Mouse (Mus musculus) E14TG2a.4 (cell line): Measurements from ENCODE around the gene Gm20388.

Experiments
- H3K27me3 ChIP-seq: 2 replicates; pipeline ENCODE4 v1.6.1; 2014; ENCODE audit warnings: low read length, control low read depth; ENCODE audit not compliant: insufficient read depth
- H3K36me3 ChIP-seq: 2 replicates; pipeline ENCODE4 v1.6.1; 2014; ENCODE audit warnings: low read length, control low read depth; ENCODE audit not compliant: insufficient read depth
- H3K4me1 ChIP-seq: replicated peaks from 2 replicates; pipeline ENCODE4 v1.6.1; 2014; ENCODE audit warnings: low read depth, low read length, control low read depth
- H3K4me3 ChIP-seq: replicated peaks from 2 replicates; pipeline ENCODE4 v1.5.1; 2014; ENCODE audit warnings: mild to moderate bottlenecking, low read length
- H3K9me3 ChIP-seq: 2 replicates; pipeline ENCODE4 v1.6.1; 2014; ENCODE audit warnings: low read length, control low read depth
- CTCF ChIP-seq: conservative IDR thresholded peaks from 2 replicates; pipeline ENCODE4 v1.5.1; 2014; ENCODE audit warnings: low read length
- NANOG ChIP-seq: IDR thresholded peaks from 2 replicates; pipeline ENCODE4 v1.6.1; 2014; ENCODE audit warnings: borderline replicate concordance, low read length, mixed read lengths
- POU5F1 ChIP-seq: IDR thresholded peaks from 2 replicates; pipeline ENCODE4 v1.6.1; 2014; ENCODE audit warnings: low read length, borderline replicate concordance

Gm20388 gene

GRCm38 (mm10) chr8:120164026-120164425 is 253.4 kb downstream of the Gm20388 start:
- TF ChIP-seq NANOG (no peak), POU5F1 (no peak), CTCF (no peak)
- H3K9me3 ChIP-seq: no peaks in the 10 kb centered on the region
- peaks cover 42% of the 10 kb centered on the region for H3K27me3 ChIP-seq
- H3K4me3 ChIP-seq: no peak overlapping the region
- H3K36me3 ChIP-seq: no peaks in the 10 kb centered on the region
- H3K4me1 ChIP-seq: peaks cover 25% of the 10 kb centered on the region

DNA sequence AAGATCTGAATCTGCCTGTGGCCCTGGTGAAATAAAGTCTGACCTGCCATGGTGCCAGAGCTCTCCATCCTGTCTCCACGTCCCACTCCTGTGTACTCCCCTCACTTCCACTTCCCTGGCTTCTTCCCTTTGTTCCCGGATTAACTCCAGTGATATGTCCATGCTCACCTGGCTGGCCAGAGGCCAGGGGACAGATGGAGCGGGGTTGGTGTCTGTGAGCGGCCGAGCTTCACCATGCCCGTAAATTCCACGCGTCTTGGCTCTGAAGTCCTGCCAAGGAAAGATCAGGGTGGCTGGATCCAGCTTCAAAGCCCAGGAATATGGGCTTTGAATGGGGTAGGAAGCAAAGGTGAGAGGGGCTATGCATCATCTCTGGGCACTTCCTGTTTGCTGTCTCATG is 256.5 kb downstream of the Gm20388 start:
- no peak overlapping the region for H3K4me3 ChIP-seq
- no peaks in the 10 kb centered on the region for H3K36me3 ChIP-seq
- H3K4me1 ChIP-seq: peaks cover 25% of the 10 kb centered on the region
- peaks cover 25% of the 10 kb centered on the region for H3K27me3 ChIP-seq
- TF ChIP-seq CTCF (no peak), POU5F1 (no peak), NANOG (no peak)
- H3K9me3 ChIP-seq: no peaks in the 10 kb centered on the region

DNA sequence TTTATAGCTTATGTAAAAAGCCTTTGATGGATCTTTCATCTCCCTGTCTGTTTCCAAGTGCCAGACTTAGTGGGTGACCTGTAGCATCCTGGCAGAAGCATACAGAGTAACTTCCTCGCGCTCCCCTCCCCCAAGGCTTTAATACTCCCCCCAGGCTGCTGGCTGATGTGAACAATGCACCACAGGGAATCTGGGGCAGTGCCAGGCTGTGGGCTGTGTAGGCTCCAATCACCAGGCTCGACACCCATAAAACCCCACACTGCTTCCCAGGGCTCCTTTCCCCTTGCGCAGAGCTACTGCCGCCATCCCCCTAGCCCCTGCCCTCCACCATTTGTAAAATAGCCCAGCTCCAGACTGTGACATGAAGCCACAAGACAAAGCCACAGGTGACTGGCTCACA is 257.2 kb downstream of the Gm20388 start:
- peaks cover 24% of the 10 kb centered on the region for H3K4me1 ChIP-seq

DNA sequence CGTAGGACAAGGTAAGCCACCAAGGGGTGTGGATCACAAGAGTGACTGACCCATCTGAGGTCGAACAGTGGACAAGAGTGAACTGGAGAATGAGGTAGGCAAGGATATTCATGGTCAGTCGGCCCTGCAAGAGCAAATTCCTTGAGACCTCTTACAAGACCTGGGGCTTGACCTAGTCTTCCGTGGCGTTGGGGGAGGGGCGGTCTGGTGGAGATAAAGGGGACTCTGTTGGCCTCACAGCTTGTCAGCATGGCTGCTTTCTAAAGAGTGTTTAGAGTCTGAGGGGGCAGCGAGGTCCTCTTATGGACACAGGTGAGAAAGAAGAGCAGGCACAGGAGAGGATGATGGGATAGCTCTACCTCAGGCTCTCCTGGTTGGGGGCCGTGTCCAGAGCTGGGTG is 258.5 kb downstream of the Gm20388 start:
- no peaks in the 10 kb centered on the region for H3K9me3 ChIP-seq
- peaks cover 24% of the 10 kb centered on the region for H3K27me3 ChIP-seq
- no peaks in the 10 kb centered on the region for H3K36me3 ChIP-seq
- TF ChIP-seq POU5F1: no peak
- no peak overlapping the region for H3K4me3 ChIP-seq
- peaks cover 11% of the 10 kb centered on the region for H3K4me1 ChIP-seq

More for the DNA sequence above, 257.2 kb downstream of the Gm20388 start:
- no peaks in the 10 kb centered on the region for H3K36me3 ChIP-seq
- peaks cover 21% of the 10 kb centered on the region for H3K27me3 ChIP-seq
- H3K9me3 ChIP-seq: no peaks in the 10 kb centered on the region
- TF ChIP-seq NANOG (no peak), CTCF (no peak), POU5F1 (no peak)
- H3K4me3 ChIP-seq: no peak overlapping the region

DNA sequence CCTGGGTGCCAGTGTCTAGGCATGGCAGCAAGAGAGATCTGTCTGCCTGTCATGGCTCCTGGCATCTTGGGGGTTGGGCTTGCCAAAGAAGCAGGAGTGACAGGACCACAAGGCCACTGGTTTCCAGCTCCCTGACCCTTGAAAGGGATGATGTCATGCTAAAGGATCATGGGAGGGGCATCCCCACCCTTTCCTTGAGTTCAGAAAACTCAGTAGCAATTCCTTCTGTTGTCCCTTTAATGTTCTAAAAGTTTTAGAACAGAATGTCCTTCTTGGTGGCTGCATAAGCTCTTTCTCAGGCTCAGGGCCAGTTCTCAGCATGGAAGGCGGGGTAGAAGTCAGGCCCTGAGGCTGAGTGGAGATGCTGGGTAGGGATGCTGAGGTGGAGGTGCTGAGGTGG is 262.6 kb downstream of the Gm20388 start:
- Histone ChIP-seq H3K4me1 (peaks cover 31% of the 10 kb centered on the region), H3K9me3 (no peaks in the 10 kb centered on the region), H3K27me3 (peaks cover 14% of the 10 kb centered on the region; the same call in 1 of the 2 replicates), H3K36me3 (no peaks in the 10 kb centered on the region), H3K4me3 (no peak overlapping the region)
- no peak for TF ChIP-seq NANOG
- no peak for TF ChIP-seq POU5F1
- no peak for TF ChIP-seq CTCF

DNA sequence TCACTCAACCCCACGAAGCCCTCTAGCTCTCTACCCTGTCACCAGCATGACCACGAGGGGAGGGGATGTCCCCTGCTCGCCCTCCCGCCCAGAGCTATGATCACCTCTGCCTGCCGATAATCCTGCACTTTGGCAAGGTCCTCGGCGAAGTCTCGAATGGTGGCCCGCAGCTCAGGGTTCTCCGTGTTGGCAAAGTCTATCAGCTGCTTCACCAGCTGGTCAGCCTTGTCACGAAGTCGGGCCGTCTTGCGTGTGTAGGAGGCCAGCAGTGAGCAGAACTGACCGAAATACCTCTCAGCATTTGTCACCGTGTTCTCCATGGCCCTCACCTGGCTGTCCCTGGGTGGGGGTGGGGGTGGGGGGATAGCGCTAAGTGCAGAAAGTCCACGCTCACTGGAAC is 264.0 kb downstream of the Gm20388 start:
- Histone ChIP-seq H3K4me3 (no peak overlapping the region), H3K4me1 (peaks cover 36% of the 10 kb centered on the region), H3K27me3 (peaks cover 15% of the 10 kb centered on the region; the same call in 1 of the 2 replicates), H3K36me3 (no peaks in the 10 kb centered on the region), H3K9me3 (no peaks in the 10 kb centered on the region)
- TF ChIP-seq CTCF (no peak), NANOG (no peak), POU5F1 (no peak)

GRCm38 (mm10) chr8:120176605-120177004 is 266.0 kb downstream of the Gm20388 start:
- 0 out of 2 replicates have a peak overlapping the region, but pooled peaks have one; percentile 67 for H3K4me3 ChIP-seq
- H3K4me1 ChIP-seq: peaks cover 36% of the 10 kb centered on the region
- peaks cover 18% of the 10 kb centered on the region; the same call in 1 of the 2 replicates for H3K27me3 ChIP-seq
- no peaks in the 10 kb centered on the region for H3K36me3 ChIP-seq
- TF ChIP-seq POU5F1 (no peak), NANOG (no peak), CTCF (no peak)
- H3K9me3 ChIP-seq: no peaks in the 10 kb centered on the region

DNA sequence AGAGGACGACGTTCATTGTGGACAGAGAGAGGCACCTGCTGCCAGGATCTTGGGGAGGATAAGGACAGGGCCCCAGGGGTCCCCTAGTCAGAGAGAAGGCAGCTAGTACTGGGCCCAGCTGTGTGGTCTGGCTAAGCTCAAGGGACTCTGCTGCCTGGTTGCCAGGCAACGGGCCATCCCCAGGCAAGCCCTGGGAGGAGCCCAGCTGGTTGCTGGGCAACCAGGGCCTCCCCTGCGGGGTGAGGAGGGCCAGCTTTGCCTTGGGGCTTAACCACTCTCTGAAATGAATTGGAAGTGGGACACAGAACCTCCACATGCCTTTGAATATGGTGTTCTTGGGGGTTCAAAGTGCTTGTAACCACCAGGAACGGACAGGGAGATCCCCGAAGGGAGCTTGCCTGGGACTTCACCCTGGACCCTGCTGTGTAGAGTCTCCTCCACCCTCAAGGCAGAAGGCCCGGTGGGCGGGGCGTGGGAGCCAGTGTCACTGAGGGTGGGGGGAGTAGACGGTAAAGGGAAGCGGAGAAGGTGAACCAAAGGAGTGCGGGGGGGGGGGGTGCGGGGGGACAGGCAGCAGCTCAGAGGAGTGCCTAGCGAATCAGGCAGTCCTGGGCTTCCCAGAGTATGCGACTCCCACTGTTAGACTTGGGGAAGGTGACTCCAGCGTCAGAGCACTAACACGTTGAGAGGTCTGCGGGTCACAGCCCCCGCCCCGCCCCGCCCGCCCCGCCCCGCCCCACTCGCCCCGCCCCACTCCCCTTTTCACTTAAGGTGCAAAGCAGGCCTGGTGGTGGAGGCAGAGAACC is 266.9 kb downstream of the Gm20388 start, which contains the start of gene Fam92b:
Gene Fam92b (minus strand): TSS at position 149 of the 806 bp plus-strand sequence.
- TF ChIP-seq NANOG (no peak), POU5F1 (no peak)
- no peaks in the 10 kb centered on the region for H3K9me3 ChIP-seq

DNA sequence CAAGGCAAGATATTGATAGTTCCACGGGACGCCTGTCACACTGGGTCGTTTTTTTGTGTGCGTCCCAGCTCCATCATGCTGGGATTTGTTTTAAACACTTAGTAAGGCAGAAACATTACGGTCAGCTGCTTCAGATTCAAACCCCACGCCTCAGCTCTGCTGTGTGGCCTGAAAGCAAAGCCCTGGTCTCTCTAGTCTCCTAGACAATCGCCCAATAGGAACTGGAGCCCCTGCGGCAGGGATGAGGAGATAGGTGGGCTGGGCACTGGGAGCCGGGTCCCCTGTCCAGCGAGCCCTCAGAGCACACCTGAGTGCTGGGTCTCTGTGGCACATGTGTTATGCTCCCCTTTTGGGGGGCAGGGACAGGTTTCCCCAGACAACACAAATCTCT is 267.5 kb downstream of the Gm20388 start:
- Histone ChIP-seq H3K4me1 (peaks cover 36% of the 10 kb centered on the region), H3K4me3 (peak overlapping the region; percentile 41; the same call in 1 of the 2 replicates), H3K36me3 (no peaks in the 10 kb centered on the region), H3K27me3 (peaks cover 18% of the 10 kb centered on the region; the same call in 1 of the 2 replicates), H3K9me3 (no peaks in the 10 kb centered on the region)
- TF ChIP-seq NANOG (no peak), POU5F1 (no peak), CTCF (no peak)

More for the DNA sequence above, 266.9 kb downstream of the Gm20388 start, which contains the start of gene Fam92b:
- peaks cover 36% of the 10 kb centered on the region for H3K4me1 ChIP-seq
- H3K36me3 ChIP-seq: no peaks in the 10 kb centered on the region
- H3K27me3 ChIP-seq: peaks cover 18% of the 10 kb centered on the region; the same call in 1 of the 2 replicates
- peak within 1 kb of the TSS; percentile 67 for H3K4me3 ChIP-seq

- Histone ChIP-seq H3K4me1 (peaks cover 36% of the 10 kb centered on the region), H3K27me3 (peaks cover 16% of the 10 kb centered on the region; the same call in 1 of the 2 replicates)
- TF ChIP-seq NANOG (no peak), CTCF (peak; percentile 93), POU5F1 (no peak)
Measured at GRCm38 (mm10) chr8:120179027-120179431, 268.4 kb downstream of the Gm20388 start.

More at GRCm38 (mm10) chr8:120179027-120179431, 268.4 kb downstream of the Gm20388 start:
- Histone ChIP-seq H3K9me3 (no peaks in the 10 kb centered on the region), H3K36me3 (no peaks in the 10 kb centered on the region), H3K4me3 (0 out of 2 replicates have a peak overlapping the region, but pooled peaks have one; percentile 23)
